Mouse (Mus musculus) 416B (cell line): ENCODE results near the gene Ankrd13b.

Experiments
- DNase-seq: peaks from one replicate; pipeline ENCODE4 v3.0.0; 2011; ENCODE audit warnings: low read depth

Ankrd13b gene

DNA sequence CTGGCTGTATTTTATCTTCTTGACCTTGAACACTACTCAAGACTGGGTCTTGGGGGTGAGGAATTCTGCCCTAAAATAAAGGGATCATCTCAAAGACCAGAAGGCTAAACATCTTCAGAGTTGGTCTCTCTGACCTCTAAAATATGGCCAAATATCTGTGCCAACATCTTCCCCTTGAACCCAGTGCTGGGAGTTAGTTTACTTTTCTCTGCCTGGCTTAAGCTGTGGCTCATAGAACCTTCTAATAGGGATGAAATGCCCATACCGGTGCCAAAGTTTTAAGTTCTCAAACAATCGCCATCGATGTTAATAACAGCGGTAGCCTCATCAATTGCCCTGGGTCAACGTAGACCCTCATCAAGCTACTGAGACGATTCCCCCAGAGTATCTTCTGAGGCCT lies 27.6 kb downstream of the Ankrd13b start:
- no peak for DNase-seq

DNA sequence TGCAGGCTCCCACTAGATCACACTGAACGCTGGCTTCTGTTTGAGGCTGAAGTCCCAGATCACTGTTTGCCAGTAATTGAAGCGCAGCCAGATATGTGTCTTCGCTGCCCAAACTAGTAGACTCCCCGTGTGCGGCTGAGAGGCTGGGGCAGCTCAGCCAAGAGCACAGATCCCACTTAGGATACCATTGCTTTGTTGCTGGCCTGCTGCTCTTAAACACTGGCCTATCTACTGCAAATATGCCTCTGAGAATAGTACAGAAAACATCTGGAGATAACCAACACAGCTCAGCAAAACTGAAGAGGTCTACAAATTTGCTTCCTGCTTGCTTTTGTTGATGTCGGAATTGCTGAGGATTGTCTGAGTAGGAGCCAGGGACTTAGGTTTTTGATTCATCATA lies 32.6 kb downstream of the Ankrd13b start:
- no peak for DNase-seq

DNA sequence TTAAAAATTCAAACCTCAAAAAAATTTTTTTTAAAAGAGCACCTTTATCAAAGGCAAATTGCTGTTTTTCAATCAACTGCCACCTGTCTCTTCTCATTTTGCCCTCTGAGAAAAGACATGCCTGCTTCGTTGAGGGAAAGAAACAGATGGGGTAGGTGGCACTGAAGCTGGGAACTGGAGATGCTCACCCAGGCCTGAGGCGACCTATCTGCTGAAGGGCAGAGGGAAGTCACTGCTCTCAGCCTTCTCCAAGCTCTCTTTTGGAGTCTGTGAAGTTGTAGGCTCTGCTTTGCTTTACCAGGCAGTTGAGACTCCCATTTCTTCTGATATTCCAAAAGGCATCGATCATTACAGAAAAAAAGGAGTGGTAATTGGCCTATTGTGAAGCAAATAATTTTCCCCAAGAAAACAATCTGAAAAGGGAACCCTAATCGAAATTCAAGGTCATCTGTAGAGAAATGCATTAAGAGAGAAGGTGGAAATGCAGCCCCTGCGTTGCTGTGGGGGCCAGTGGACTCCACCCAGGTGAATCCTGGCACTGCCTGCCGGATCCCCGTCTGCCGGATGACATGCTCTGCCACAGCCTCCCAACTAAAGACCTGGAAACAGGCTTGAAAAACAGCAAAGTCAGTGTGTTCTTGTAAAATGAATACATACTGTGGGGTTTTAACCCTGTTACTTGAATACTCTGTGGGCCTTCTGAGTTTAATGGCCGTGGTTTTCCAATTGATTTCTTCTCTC lies 33.5 kb downstream of the Ankrd13b start:
- no peak for DNase-seq

DNA sequence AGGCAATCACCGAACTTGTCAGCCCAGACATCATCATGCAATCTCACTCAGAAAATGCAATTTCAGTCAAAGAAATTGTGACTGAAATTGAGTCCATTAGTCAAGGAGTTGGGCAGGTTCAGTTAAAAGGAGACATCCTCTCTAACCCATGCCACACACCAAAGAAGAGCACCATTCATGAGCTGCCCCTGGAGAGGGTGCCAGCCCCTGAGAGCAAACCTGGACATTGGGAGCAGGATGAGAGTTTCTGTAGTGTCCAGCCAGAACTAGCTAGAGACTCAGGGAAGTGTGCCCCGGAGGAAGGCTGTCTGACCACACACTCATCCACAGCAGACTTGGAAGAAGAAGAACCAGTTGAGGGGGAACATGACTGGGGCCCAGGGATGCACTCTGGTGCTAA lies 36.1 kb downstream of the Ankrd13b start:
- DNase-seq, result no peak

GRCm38 (mm10) chr11:77451670-77452069 lies 37.8 kb downstream of the Ankrd13b start:
- DNase-seq, result no peak

DNA sequence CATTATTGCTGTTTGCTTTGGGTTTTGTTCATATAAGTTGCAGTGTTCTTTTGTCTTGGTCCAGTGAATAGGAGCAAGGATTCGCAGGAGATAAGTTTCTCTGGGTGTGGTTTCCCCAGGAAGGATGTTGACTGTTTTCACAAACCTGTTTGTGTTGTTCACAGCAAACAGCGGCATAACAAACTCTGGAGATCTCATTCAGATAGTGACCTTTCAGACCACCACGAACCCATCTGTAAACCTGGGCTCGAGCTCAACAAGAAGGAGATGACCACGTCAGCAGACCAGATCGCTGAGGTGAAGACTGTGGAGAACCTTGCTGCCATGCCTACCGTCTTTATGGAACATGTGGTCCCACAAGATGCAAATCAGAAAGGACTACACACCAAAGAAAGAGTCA lies 40.3 kb downstream of the Ankrd13b start:
- DNase-seq, result no peak

DNA sequence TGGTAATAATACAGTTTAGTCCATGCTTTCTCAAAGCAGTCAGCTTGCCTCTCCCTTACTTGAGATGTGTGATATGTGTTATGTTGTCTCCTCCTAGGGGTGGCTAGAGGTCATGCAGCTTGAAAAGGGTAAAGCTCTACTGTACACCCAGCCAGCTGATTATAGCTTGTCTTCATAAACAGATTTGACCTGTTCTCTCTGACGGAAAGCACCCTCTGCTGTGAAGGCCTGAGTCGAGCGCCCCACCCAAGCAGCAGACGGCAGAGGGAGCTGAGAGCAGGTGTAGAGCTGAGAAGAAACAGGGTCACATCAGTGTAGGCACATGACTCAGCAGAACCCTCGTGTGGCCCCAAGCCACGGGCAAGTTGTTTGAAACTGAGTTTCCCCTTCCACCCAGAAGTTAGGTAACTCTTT lies 42.8 kb downstream of the Ankrd13b start:
- DNase-seq, result peak; percentile 92

DNA sequence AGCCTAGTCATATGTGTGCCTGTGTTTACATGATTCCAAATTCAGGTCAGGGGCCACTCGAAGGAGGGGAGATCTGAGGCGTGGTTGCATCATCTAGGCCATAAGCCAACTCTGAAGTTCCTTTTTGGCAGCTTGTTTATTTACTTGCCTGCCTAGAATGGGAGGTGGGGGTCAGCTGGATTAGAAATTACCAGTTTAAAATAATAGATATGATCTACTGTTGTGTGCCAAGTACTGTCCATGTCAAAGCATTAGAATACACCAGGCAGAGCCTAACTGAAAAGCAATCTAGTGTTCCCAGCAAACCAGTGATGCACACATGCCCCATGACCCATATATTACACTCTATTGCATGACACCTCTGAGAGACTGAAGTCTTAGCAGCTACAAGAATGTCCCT lies 44.5 kb downstream of the Ankrd13b start:
- DNase-seq, result peak; percentile 57

GRCm38 (mm10) chr11:77442186-77443170 lies 47.0 kb downstream of the Ankrd13b start:
- peak; percentile 85 for DNase-seq

GRCm38 (mm10) chr11:77441020-77441419 lies 48.5 kb downstream of the Ankrd13b start:
- peak; percentile 29 for DNase-seq

- DNase-seq, result no peak
Measured at GRCm38 (mm10) chr11:77440081-77440480, 49.4 kb downstream of the Ankrd13b start.

DNA sequence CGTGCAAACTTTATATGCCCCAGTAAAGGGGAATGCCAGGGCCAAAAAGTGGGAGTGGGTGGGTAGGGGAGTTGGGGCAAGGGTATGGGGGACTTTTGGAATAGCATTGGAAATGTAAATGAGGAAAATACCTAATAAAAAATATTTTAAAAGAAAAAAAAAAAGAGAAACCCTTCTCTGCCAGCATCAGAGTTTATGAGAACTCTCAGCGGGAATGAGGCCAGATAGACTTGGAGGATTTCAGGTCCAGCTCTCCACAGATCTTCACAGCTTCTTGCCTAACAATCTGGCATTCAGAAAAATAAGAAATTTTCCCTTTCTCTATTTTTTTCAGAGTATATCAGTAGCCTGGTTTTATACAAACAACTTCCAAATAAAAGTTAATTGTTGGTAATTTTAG lies 52.5 kb downstream of the Ankrd13b start:
- no peak for DNase-seq

DNA sequence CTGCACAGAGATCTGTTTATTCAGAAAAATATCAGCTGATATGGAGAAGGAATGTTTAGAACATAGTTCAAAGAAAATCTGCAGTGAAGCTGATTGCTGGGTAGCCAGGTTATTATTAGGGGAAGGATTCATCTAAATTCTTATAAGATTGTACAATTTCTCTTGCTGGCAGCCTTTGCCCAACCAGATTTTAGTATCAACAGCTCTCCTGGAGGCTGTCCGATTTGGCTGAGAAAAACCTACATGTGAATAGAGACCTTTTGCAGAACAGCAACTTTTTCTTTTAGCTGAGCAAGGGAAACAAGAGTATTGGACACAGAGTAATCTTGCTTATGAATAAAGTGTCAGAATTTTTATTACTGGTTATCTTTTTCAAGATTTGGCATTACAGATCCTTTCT lies 61.0 kb downstream of the Ankrd13b start:
- DNase-seq, result no peak

DNA sequence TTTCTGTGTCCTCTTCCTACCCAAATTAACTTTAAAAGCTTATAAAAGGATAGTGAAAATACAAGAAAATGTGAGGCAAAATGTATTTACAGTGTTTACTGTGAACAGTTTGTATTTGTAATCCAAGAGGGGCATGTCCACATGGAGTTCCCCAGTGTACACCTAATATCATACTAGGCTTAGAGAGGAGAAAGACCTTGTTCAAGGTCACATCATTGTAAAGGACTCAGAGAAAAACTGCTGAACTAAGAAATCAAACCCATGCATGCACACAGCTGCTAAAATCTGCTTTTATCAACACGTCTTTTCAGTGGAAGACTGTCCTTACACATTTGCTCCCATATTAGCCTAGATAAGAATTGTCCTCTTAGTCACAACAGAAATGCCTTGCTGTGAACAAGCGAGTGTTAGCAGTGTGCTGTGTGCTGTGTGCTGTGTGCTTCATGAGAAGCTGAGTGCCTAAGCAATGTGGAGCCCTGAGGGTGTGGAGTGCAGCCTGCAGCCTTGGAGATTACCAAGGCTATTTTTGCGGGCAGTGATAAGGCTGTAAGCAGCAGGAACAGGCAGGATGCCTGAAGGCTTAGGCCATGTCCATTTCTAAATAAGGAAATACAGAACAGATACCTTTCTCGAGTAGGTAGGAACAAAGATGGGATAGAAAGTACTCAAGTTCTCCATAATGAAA lies 66.2 kb downstream of the Ankrd13b start:
- no peak for DNase-seq
